Mouse (Mus musculus) myocyte (in vitro differentiated cells): ENCODE measurements around the gene Asic2.

Experiments used
- MAX ChIP-seq: IDR thresholded peaks from one replicate; pipeline ENCODE4 v1.6.1; 2011; ENCODE audit warnings: low read depth, mild to moderate bottlenecking, control low read depth
- MYOD1 ChIP-seq, 3 experiments: IDR thresholded peaks; one replicate each; pipeline ENCODE4 v1.6.1; 2011; ENCODE audit warnings: control low read depth in 2 of 3, low read depth in 2 of 3, mild to moderate bottlenecking in 2 of 3, moderate library complexity in 1 of 3; ENCODE audit not compliant: insufficient read length in 2 of 3, control insufficient read depth in 1 of 3
- MYOG ChIP-seq, 3 experiments: IDR thresholded peaks; one replicate each; pipeline ENCODE4 v1.6.1; 2011; ENCODE audit warnings: control low read depth in 2 of 3, low read depth in 2 of 3, mild to moderate bottlenecking in 2 of 3; ENCODE audit not compliant: insufficient read length in 2 of 3, control insufficient read depth in 1 of 3, insufficient read depth in 1 of 3
- POLR2A ChIP-seq: IDR thresholded peaks from one replicate; pipeline ENCODE4 v1.6.1; 2011; ENCODE audit warnings: low read depth, mild to moderate bottlenecking, control low read depth, moderate library complexity; ENCODE audit not compliant: insufficient read length
- POLR2AphosphoS2 ChIP-seq: IDR thresholded peaks from one replicate; pipeline ENCODE4 v1.6.1; 2011; ENCODE audit warnings: low read depth, control low read depth; ENCODE audit not compliant: insufficient read length
- SRF ChIP-seq: IDR thresholded peaks from one replicate; pipeline ENCODE4 v1.6.1; 2011; ENCODE audit warnings: low read depth; ENCODE audit not compliant: control insufficient read depth, insufficient read length
- TCF12 ChIP-seq: IDR thresholded peaks from one replicate; pipeline ENCODE4 v1.6.1; 2011; ENCODE audit warnings: mild to moderate bottlenecking, control low read depth; ENCODE audit not compliant: poor library complexity, insufficient read depth, severe bottlenecking
- USF1 ChIP-seq: IDR thresholded peaks from one replicate; pipeline ENCODE4 v1.6.1; 2011; ENCODE audit warnings: low read depth, mild to moderate bottlenecking, control low read depth, moderate library complexity

- TF ChIP-seq USF1 (no peak), MAX (no peak), POLR2A (no peak), SRF (no peak), TCF12 (no peak), MYOG (IDR thresholded peaks at IDR 0.05; ENCODE audit: control insufficient read depth in 1 of 3, insufficient read depth in 1 of 3, insufficient read length in 2 of 3, low read depth in 2 of 3) (no peak), POLR2AphosphoS2 (no peak), MYOD1 (IDR thresholded peaks at IDR 0.05; ENCODE audit: control insufficient read depth in 1 of 3, insufficient read length in 2 of 3, low read depth in 2 of 3) (no peak)
Observed at GRCm38 (mm10) chr11:81791579-81791978, 176.7 kb downstream of the Asic2 start.
